Mouse (Mus musculus) T-helper 1 cell (primary cell): Measurements from ENCODE around the gene Ptger4.

Source experiments
- in situ Hi-C: fragments of 300-600 bp; cut with MboI, MseI; formaldehyde crosslinking; loops from one replicate; pipeline ENCODE4 v1.15.1; 2025; ENCODE audit warnings: high pct_unique_total_duplicates

Gene Ptger4

GRCm38 (mm10) chr15:5173217-5173820, 70.7 kb downstream of the Ptger4 start:
- in situ Hi-C loops: no loop called here

- in situ Hi-C loops: no loop called here
Measured at GRCm38 (mm10) chr15:5165121-5165773, 78.7 kb downstream of the Ptger4 start.

GRCm38 (mm10) chr15:5158827-5159226, 85.2 kb downstream of the Ptger4 start:
- in situ Hi-C loops: no loop called here

GRCm38 (mm10) chr15:5157386-5157785, 86.6 kb downstream of the Ptger4 start:
- in situ Hi-C loops: no loop called here
